Mouse (Mus musculus) CH12.LX (cell line): Measurements from ENCODE around the gene Rxfp3. TPM values are rescaled to one million over a fixed set of nuclear protein-coding genes. Genes with fewer than 3 reads are reported as not detected.

Experiments used
- DNase-seq: peaks from one replicate; pipeline ENCODE4 v3.0.0-alpha.2; 2013; ENCODE audit errors: extremely low read depth
- H3K27ac ChIP-seq: 2 replicates; pipeline ENCODE4 v1.5.1; 2012; ENCODE audit warnings: low read depth, mild to moderate bottlenecking, control low read depth, moderate library complexity; ENCODE audit not compliant: insufficient read depth
- H3K27me3 ChIP-seq: replicated peaks from 2 replicates; pipeline ENCODE3; 2012; ENCODE audit warnings: inconsistent platforms
- H3K36me3 ChIP-seq, 2 experiments: replicated peaks in 1 of 2; 2 replicates each; pipeline versions ENCODE3 to v1.6.1; 2012; ENCODE audit warnings: inconsistent platforms in 1 of 2, low read length in 1 of 2, mild to moderate bottlenecking in 1 of 2, mixed read lengths in 1 of 2, moderate library complexity in 1 of 2; ENCODE audit not compliant: control insufficient read depth in 1 of 2, insufficient read depth in 1 of 2
- H3K4me1 ChIP-seq, 2 experiments: 2 replicates each; pipeline ENCODE4 v1.6.1; 2012; ENCODE audit warnings: inconsistent platforms in 1 of 2, moderate library complexity in 1 of 2; ENCODE audit not compliant: insufficient read depth in 2 of 2, control insufficient read depth in 1 of 2
- H3K4me2 ChIP-seq: 2 replicates; pipeline ENCODE4 v1.6.1; 2012; ENCODE audit warnings: low read depth, mild to moderate bottlenecking, control low read depth; ENCODE audit not compliant: poor library complexity, insufficient read depth, severe bottlenecking
- H3K4me3 ChIP-seq, 3 experiments: fragments of 150-350 bp in 1 of 3; sonication (generic) in 1 of 3; replicated peaks in 1 of 3; 2 replicates each; pipeline versions ENCODE3 to v1.5.1; 2011 to 2012; ENCODE audit warnings: low read depth in 2 of 3, low read length in 2 of 3, mild to moderate bottlenecking in 2 of 3, moderate library complexity in 2 of 3, control low read depth in 1 of 3, improper control_type of control experiment in 1 of 3, inconsistent platforms in 1 of 3, mixed read lengths in 1 of 3; ENCODE audit not compliant: poor library complexity in 1 of 3
- H3K79me2 ChIP-seq: replicated peaks from 2 replicates; pipeline ENCODE4 v1.6.1; 2012; ENCODE audit warnings: mild to moderate bottlenecking, moderate library complexity; ENCODE audit not compliant: control insufficient read depth, poor library complexity, insufficient read depth, severe bottlenecking; ENCODE audit errors: extremely low read depth
- H3K9ac ChIP-seq: 2 replicates; pipeline ENCODE4 v1.6.1; 2012; ENCODE audit warnings: low read depth, mild to moderate bottlenecking, control low read depth, moderate library complexity; ENCODE audit not compliant: insufficient read depth
- H3K9me3 ChIP-seq: replicated peaks from 2 replicates; pipeline ENCODE3; 2012; ENCODE audit warnings: low read length, inconsistent platforms, mixed read lengths
- CHD1 ChIP-seq: IDR thresholded peaks from 2 replicates; pipeline ENCODE4 v1.6.1; 2012; ENCODE audit warnings: low read depth, low read length, improper control_type of control experiment, inconsistent platforms
- CTCF ChIP-seq, 2 experiments: IDR thresholded peaks in 1 of 2; conservative IDR thresholded peaks in 1 of 2; 2 replicates each; pipeline ENCODE4 v1.5.1; 2011 to 2012; ENCODE audit warnings: low read depth in 2 of 2, low read length in 2 of 2, improper control_type of control experiment in 1 of 2, inconsistent platforms in 1 of 2, mild to moderate bottlenecking in 1 of 2, moderate library complexity in 1 of 2
- E2F4 ChIP-seq: IDR thresholded peaks from 2 replicates; pipeline ENCODE4 v1.6.1; 2011; ENCODE audit warnings: low read depth, low read length, improper control_type of control experiment; ENCODE audit not compliant: insufficient replicate concordance
- ELF1 ChIP-seq: IDR thresholded peaks from 2 replicates; pipeline ENCODE4 v1.6.1; 2014; ENCODE audit warnings: low read depth, mild to moderate bottlenecking, inconsistent platforms, low read length, improper control_type of control experiment
- EP300 ChIP-seq: IDR thresholded peaks from 2 replicates; pipeline ENCODE4 v1.6.1; 2011; ENCODE audit warnings: low read length, improper control_type of control experiment
- ETS1 ChIP-seq: conservative IDR thresholded peaks from 2 replicates; pipeline ENCODE4 v1.6.1; 2012; ENCODE audit warnings: low read depth, mild to moderate bottlenecking, inconsistent platforms, low read length, improper control_type of control experiment, moderate library complexity
- IRF4 ChIP-seq: IDR thresholded peaks from 2 replicates; pipeline ENCODE4 v1.6.1; 2014; ENCODE audit warnings: low read depth, mild to moderate bottlenecking, inconsistent platforms, low read length, improper control_type of control experiment
- JUN ChIP-seq: IDR thresholded peaks from 2 replicates; pipeline ENCODE4 v1.6.1; 2011; ENCODE audit warnings: low read depth, mild to moderate bottlenecking, low read length, improper control_type of control experiment, moderate library complexity; ENCODE audit not compliant: insufficient read depth
- JUND ChIP-seq: conservative IDR thresholded peaks from 2 replicates; pipeline ENCODE4 v1.6.1; 2011; ENCODE audit warnings: low read depth, low read length, improper control_type of control experiment
- MAX ChIP-seq: IDR thresholded peaks from 2 replicates; pipeline ENCODE4 v1.6.1; 2011; ENCODE audit warnings: low read length, improper control_type of control experiment
- MAZ ChIP-seq: IDR thresholded peaks from 2 replicates; pipeline ENCODE4 v1.6.1; 2012; ENCODE audit warnings: low read depth, mild to moderate bottlenecking, inconsistent platforms, low read length, improper control_type of control experiment, moderate library complexity
- MEF2A ChIP-seq: IDR thresholded peaks from 2 replicates; pipeline ENCODE4 v1.6.1; 2014; ENCODE audit warnings: low read depth, mild to moderate bottlenecking, inconsistent platforms, low read length, improper control_type of control experiment, borderline replicate concordance
- MXI1 ChIP-seq: IDR thresholded peaks from 2 replicates; pipeline ENCODE4 v1.6.1; 2011; ENCODE audit warnings: mild to moderate bottlenecking, low read depth, low read length, improper control_type of control experiment
- NELFE ChIP-seq: IDR thresholded peaks from 2 replicates; pipeline ENCODE4 v1.6.1; 2011; ENCODE audit warnings: low read depth, low read length, improper control_type of control experiment
- PAX5 ChIP-seq: IDR thresholded peaks from 2 replicates; pipeline ENCODE4 v1.6.1; 2012; ENCODE audit warnings: low read length, inconsistent platforms, mixed read lengths
- POLR2A ChIP-seq: IDR thresholded peaks from 2 replicates; pipeline ENCODE4 v1.6.1; 2011; ENCODE audit warnings: low read depth, mild to moderate bottlenecking, improper control_type of control experiment, low read length
- TCF12 ChIP-seq: IDR thresholded peaks from 2 replicates; pipeline ENCODE4 v1.6.1; 2014; ENCODE audit warnings: low read depth, mild to moderate bottlenecking, inconsistent platforms, low read length, improper control_type of control experiment
- UBTF ChIP-seq: IDR thresholded peaks from 2 replicates; pipeline ENCODE4 v1.6.1; 2012; ENCODE audit warnings: low read depth, mild to moderate bottlenecking, inconsistent platforms, low read length, improper control_type of control experiment, moderate library complexity
- USF2 ChIP-seq: conservative IDR thresholded peaks from 2 replicates; pipeline ENCODE4 v1.6.1; 2011; ENCODE audit warnings: low read depth, low read length, improper control_type of control experiment
- ZKSCAN1 ChIP-seq: IDR thresholded peaks from 2 replicates; pipeline ENCODE4 v1.6.1; 2012; ENCODE audit warnings: low read depth, inconsistent platforms, low read length, improper control_type of control experiment, borderline replicate concordance
- dilution Hi-C: fragments of 300-500 bp; cut with MboI; formaldehyde crosslinking; loops from 2 replicates; pipeline ENCODE4 v1.14.3; 2020; ENCODE audit warnings: low sequenced_read_pairs; ENCODE audit not compliant: extremely low pct_unique_long_range_greater_than_20kb, extremely low pct_ligation_motif_present
- in situ Hi-C: fragments of 300-500 bp; cut with MboI; formaldehyde crosslinking; loops from 3 replicates; pipeline ENCODE4 v1.14.3; 2019; ENCODE audit warnings: low sequenced_read_pairs, low pct_ligation_motif_present, low pct_unique_long_range_greater_than_20kb, mixed read lengths
- polyA plus RNA-seq: library from polyadenylated mRNA; unstranded; fragments of >175 nt; gene quantifications from 2 replicates; pipeline ENCODE4 v1.2.1, GENCODE M21; 2012; ENCODE audit warnings: low read depth; ENCODE audit not compliant: insufficient read length
- total RNA-seq, 2 experiments: library from RNA; depleted of rRNA; stranded (reverse); fragments of 300-350 nt in 1 of 2; fragments of >200 nt in 1 of 2; gene quantifications; 2 replicates each; pipeline ENCODE4 v1.2.3; 2012 to 2014

Gene Rxfp3
- total and polyA plus RNA-seq, 3 experiments: not detected

GRCm38 (mm10) chr15:11064558-11065411 lies 27.0 kb upstream of the Rxfp3 start, which contains the start of gene Adamts12:
Gene Adamts12, plus strand, starts transcription at chr15:11064790.
- Histone ChIP-seq H3K9ac (no peak within 1 kb of the TSS), H3K4me1 (0 out of 4 replicates have a peak, but pooled peaks cover 0 to 3% of the 10 kb centered on the region in 2 experiments), H3K27me3 (no peaks in the 10 kb centered on the region), H3K36me3 (no peaks in the 10 kb centered on the region), H3K27ac (no peak within 1 kb of the TSS), H3K4me3 (no peak within 1 kb of the TSS), H3K9me3 (no peaks in the 10 kb centered on the region), H3K79me2 (no peaks in the 10 kb centered on the region), H3K4me2 (no peak within 1 kb of the TSS)
- TF ChIP-seq JUN (no peak), CTCF (conservative IDR thresholded peaks at IDR 0.05 in 1 of 2, IDR thresholded peaks at IDR 0.05 in 1 of 2; ENCODE audit: low read depth in 2 of 2, low read length in 2 of 2) (no peak), MEF2A (no peak), IRF4 (no peak)
- in situ Hi-C loops: no loop called here
- dilution Hi-C loops: no loop called here
- DNase-seq: no peak

- Histone ChIP-seq H3K9ac (no peak overlapping the region), H3K4me3 (no peak overlapping the region)
- TF ChIP-seq EP300 (no peak), ZKSCAN1 (no peak), POLR2A (no peak), TCF12 (no peak), JUND (no peak), ELF1 (no peak), JUN (no peak), NELFE (no peak), USF2 (no peak), UBTF (no peak), CHD1 (no peak), MAZ (no peak), ETS1 (no peak), E2F4 (no peak), MXI1 (no peak), PAX5 (no peak), MAX (no peak)
- TF ChIP-seq, all 38 proteins: peak for 0
- no peaks in the 10 kb centered on the region for H3K27me3 ChIP-seq
- H3K36me3 ChIP-seq: no peaks in the 10 kb centered on the region
- no peaks in the 10 kb centered on the region for H3K79me2 ChIP-seq
- in situ Hi-C loops (no loop called here), dilution Hi-C loops (no loop called here)
- H3K4me2 ChIP-seq: no peak overlapping the region
- H3K4me1 ChIP-seq: 0 out of 4 replicates have a peak, but pooled peaks cover 0 to 3% of the 10 kb centered on the region in 2 experiments
- H3K9me3 ChIP-seq: no peaks in the 10 kb centered on the region
- no peak overlapping the region for H3K27ac ChIP-seq
- DNase-seq: no peak
Observed at GRCm38 (mm10) chr15:11064160-11064557, 26.4 kb upstream of the Rxfp3 start.
